Mouse (Mus musculus): ENCODE measurements around the gene Acbd3.

DNA sequence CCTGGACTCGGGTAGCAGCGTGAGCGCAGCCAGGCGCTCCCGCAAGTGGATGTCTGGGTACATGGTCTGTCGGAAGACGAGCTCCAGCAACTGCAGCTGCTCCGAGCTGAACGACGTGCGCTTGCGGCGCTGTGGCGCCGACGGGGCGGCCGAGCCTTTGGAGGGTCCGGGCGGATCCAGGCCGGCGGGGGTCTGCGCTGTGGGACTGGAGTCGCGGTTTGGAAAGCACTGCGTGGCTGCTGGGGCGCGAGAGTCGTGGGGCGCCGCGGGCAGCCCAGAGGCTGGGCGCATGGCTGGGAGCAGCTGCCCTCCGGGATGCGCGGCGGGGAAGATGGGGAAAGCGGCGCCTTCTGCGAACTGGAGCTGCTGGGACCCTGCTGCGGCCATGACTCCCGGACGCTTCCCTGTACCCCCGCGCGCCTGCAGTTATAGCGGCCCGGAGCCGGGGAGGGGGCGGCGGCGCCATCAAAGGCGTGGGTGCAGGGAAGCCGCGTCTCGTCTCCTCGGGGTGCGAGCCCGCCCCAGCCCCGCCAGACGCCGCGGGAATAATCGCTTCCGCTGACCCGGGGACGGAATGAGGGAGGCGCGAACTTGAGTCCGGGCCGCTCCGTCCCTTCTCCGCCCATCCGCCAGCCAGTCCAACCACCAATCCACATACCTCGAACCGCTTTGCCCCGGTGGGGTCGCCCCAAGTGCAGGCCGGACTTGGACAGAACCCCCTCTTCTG is 29.1 kb upstream of the Acbd3 start, which contains the start of gene Mixl1:
- TF ChIP-seq CTCF (IDR thresholded peaks at IDR 0.05; ENCODE audit: low read depth, low read length) (no peak), POLR2A (IDR thresholded peaks at IDR 0.05; ENCODE audit: insufficient read depth, low read length) (no peak)

Measured in ES-Bruce4 (cell line).